Mouse (Mus musculus): ENCODE results near the gene St6galnac5. TPM values are rescaled to one million over a fixed set of nuclear protein-coding genes. Genes with fewer than 3 reads are reported as not detected.

The St6galnac5 gene
- total and polyA plus RNA-seq, 2 experiments from 2014 or later: 14.9 to 18.1 TPM

GRCm38 (mm10) chr3:152914376-152914775 is 67.7 kb downstream of the St6galnac5 start:
- ATAC-seq (ENCODE audit: low FRiP score): no peak
- Histone ChIP-seq H3K27ac (ENCODE audit: low read depth, low read length) (no peak overlapping the region), H3K9me3 (ENCODE audit: low read length) (no peaks in the 10 kb centered on the region), H3K4me2 (ENCODE audit: low read depth, low read length, poor library complexity, severe bottlenecking) (no peak overlapping the region), H3K36me3 (ENCODE audit: insufficient read depth, low read length) (no peaks in the 10 kb centered on the region), H3K9ac (replicated peaks; ENCODE audit: low read length, poor library complexity, severe bottlenecking) (no peak overlapping the region), H3K27me3 (ENCODE audit: insufficient read depth, low read length) (no peaks in the 10 kb centered on the region), H3K4me3 (ENCODE audit: low read depth, low read length) (no peak overlapping the region), H3K4me1 (ENCODE audit: insufficient read depth, low read length) (no peaks in the 10 kb centered on the region)
- WGBS: 89% methylated on average over 6 of the region's 6 CpGs
- no peak for DNase-seq (ENCODE audit: low spot score)
- TF ChIP-seq CTCF (IDR thresholded peaks at IDR 0.05): no peak

GRCm38 (mm10) chr3:152913625-152914024 is 68.4 kb downstream of the St6galnac5 start:
- Histone ChIP-seq H3K4me1 (ENCODE audit: insufficient read depth, low read length) (no peaks in the 10 kb centered on the region), H3K9ac (replicated peaks; ENCODE audit: low read length, poor library complexity, severe bottlenecking) (no peak overlapping the region), H3K4me2 (ENCODE audit: low read depth, low read length, poor library complexity, severe bottlenecking) (no peak overlapping the region), H3K27ac (ENCODE audit: low read depth, low read length) (no peak overlapping the region), H3K4me3 (ENCODE audit: low read depth, low read length) (no peak overlapping the region), H3K9me3 (ENCODE audit: low read length) (no peaks in the 10 kb centered on the region), H3K27me3 (ENCODE audit: insufficient read depth, low read length) (no peaks in the 10 kb centered on the region), H3K36me3 (ENCODE audit: insufficient read depth, low read length) (no peaks in the 10 kb centered on the region)
- DNase-seq (ENCODE audit: low spot score): no peak
- no peak for TF ChIP-seq CTCF (IDR thresholded peaks at IDR 0.05)
- WGBS: 100% methylated on average over 3 of the region's 3 CpGs
- no peak for ATAC-seq (ENCODE audit: low FRiP score)

GRCm38 (mm10) chr3:152913150-152913549 is 68.9 kb downstream of the St6galnac5 start:
- ATAC-seq (ENCODE audit: low FRiP score): no peak
- no peak for DNase-seq (ENCODE audit: low spot score)
- no peaks in the 10 kb centered on the region for H3K36me3 ChIP-seq (ENCODE audit: insufficient read depth, low read length)
- H3K4me3 ChIP-seq (ENCODE audit: low read depth, low read length): no peak overlapping the region
- H3K4me2 ChIP-seq (ENCODE audit: low read depth, low read length, poor library complexity, severe bottlenecking): no peak overlapping the region
- no peak overlapping the region for H3K9ac ChIP-seq (replicated peaks; ENCODE audit: low read length, poor library complexity, severe bottlenecking)
- no peaks in the 10 kb centered on the region for H3K27me3 ChIP-seq (ENCODE audit: insufficient read depth, low read length)
- H3K27ac ChIP-seq (ENCODE audit: low read depth, low read length): no peak overlapping the region
- H3K4me1 ChIP-seq (ENCODE audit: insufficient read depth, low read length): no peaks in the 10 kb centered on the region
- no peaks in the 10 kb centered on the region for H3K9me3 ChIP-seq (ENCODE audit: low read length)
- TF ChIP-seq CTCF (IDR thresholded peaks at IDR 0.05): no peak
- WGBS: 92% methylated on average over 10 of the region's 10 CpGs

- H3K9ac ChIP-seq (replicated peaks; ENCODE audit: low read length, poor library complexity, severe bottlenecking): no peak overlapping the region
- DNase-seq (ENCODE audit: low spot score): no peak
- whole genome bisulfite sequencing: 80% methylated on average over 23 of the region's 23 CpGs
Measured at GRCm38 (mm10) chr3:152912216-152913101, 69.6 kb downstream of the St6galnac5 start.

GRCm38 (mm10) chr3:152911578-152911977 is 70.5 kb downstream of the St6galnac5 start:
- WGBS: 95% methylated on average over 4 of the region's 4 CpGs
- TF ChIP-seq CTCF (IDR thresholded peaks at IDR 0.05): no peak
- no peak overlapping the region for H3K4me2 ChIP-seq (ENCODE audit: low read depth, low read length, poor library complexity, severe bottlenecking)
- H3K4me3 ChIP-seq (ENCODE audit: low read depth, low read length): no peak overlapping the region
- no peak overlapping the region for H3K9ac ChIP-seq (replicated peaks; ENCODE audit: low read length, poor library complexity, severe bottlenecking)
- ATAC-seq (ENCODE audit: low FRiP score) (no peak), DNase-seq (ENCODE audit: low spot score) (no peak)
- H3K9me3 ChIP-seq (ENCODE audit: low read length): no peaks in the 10 kb centered on the region
- no peaks in the 10 kb centered on the region for H3K36me3 ChIP-seq (ENCODE audit: insufficient read depth, low read length)
- no peak overlapping the region for H3K27ac ChIP-seq (ENCODE audit: low read depth, low read length)
- H3K4me1 ChIP-seq (ENCODE audit: insufficient read depth, low read length): no peaks in the 10 kb centered on the region
- no peaks in the 10 kb centered on the region for H3K27me3 ChIP-seq (ENCODE audit: insufficient read depth, low read length)

More at GRCm38 (mm10) chr3:152912216-152913101, 69.6 kb downstream of the St6galnac5 start:
- H3K4me2 ChIP-seq (ENCODE audit: low read depth, low read length, poor library complexity, severe bottlenecking): no peak overlapping the region
- H3K4me1 ChIP-seq (ENCODE audit: insufficient read depth, low read length): no peaks in the 10 kb centered on the region
- no peaks in the 10 kb centered on the region for H3K27me3 ChIP-seq (ENCODE audit: insufficient read depth, low read length)
- ATAC-seq (ENCODE audit: low FRiP score): no peak
- no peak overlapping the region for H3K4me3 ChIP-seq (ENCODE audit: low read depth, low read length)
- no peaks in the 10 kb centered on the region for H3K9me3 ChIP-seq (ENCODE audit: low read length)
- no peaks in the 10 kb centered on the region for H3K36me3 ChIP-seq (ENCODE audit: insufficient read depth, low read length)
- H3K27ac ChIP-seq (ENCODE audit: low read depth, low read length): no peak overlapping the region
- TF ChIP-seq CTCF (IDR thresholded peaks at IDR 0.05): no peak

- no peak for ATAC-seq (ENCODE audit: low FRiP score)
Measured at GRCm38 (mm10) chr3:152907683-152908082, 74.4 kb downstream of the St6galnac5 start.

More at GRCm38 (mm10) chr3:152907683-152908082, 74.4 kb downstream of the St6galnac5 start:
- Histone ChIP-seq H3K27me3 (ENCODE audit: insufficient read depth, low read length) (no peaks in the 10 kb centered on the region), H3K9ac (replicated peaks; ENCODE audit: low read length, poor library complexity, severe bottlenecking) (no peak overlapping the region), H3K9me3 (ENCODE audit: low read length) (no peaks in the 10 kb centered on the region), H3K36me3 (ENCODE audit: insufficient read depth, low read length) (no peaks in the 10 kb centered on the region), H3K4me3 (ENCODE audit: low read depth, low read length) (no peak overlapping the region), H3K4me1 (ENCODE audit: insufficient read depth, low read length) (peaks cover 3% of the 10 kb centered on the region; the same call in 1 of the 2 replicates), H3K27ac (ENCODE audit: low read depth, low read length) (no peak overlapping the region), H3K4me2 (ENCODE audit: low read depth, low read length, poor library complexity, severe bottlenecking) (no peak overlapping the region)
- no peak for DNase-seq (ENCODE audit: low spot score)
- no peak for TF ChIP-seq CTCF (IDR thresholded peaks at IDR 0.05)
- 82% methylated on average over 5 of the region's 5 CpGs for WGBS

Data from midbrain, postnatal 0 days (tissue).